Mouse (Mus musculus) limb, embryonic 13.5 days (tissue): ENCODE measurements around the gene Pfn1. TPM values are rescaled to one million over a fixed set of nuclear protein-coding genes. Genes with fewer than 3 reads are reported as not detected.
A peak's percentile ranks its signal among the peaks of the same experiment; 100 is the strongest.

ENCODE experiments used
- ATAC-seq: fragments of 200-750 bp; cut with Nextera tagmentation; 2 replicates; pipeline ENCODE4 v1.8.0; 2017; ENCODE audit warnings: low read depth, moderate number of reproducible peaks, moderate TSS enrichment; ENCODE audit not compliant: low FRiP score
- H3K27ac ChIP-seq: fragments of 300-500 bp; sonication (generic); 2 replicates; pipeline ENCODE4 v1.5.1; 2015; ENCODE audit warnings: inconsistent platforms, mild to moderate bottlenecking, moderate library complexity
- H3K27me3 ChIP-seq: fragments of 300-500 bp; sonication (generic); 2 replicates; pipeline ENCODE4 v1.6.1; 2015; ENCODE audit warnings: mild to moderate bottlenecking, inconsistent platforms
- H3K36me3 ChIP-seq: fragments of 300-500 bp; sonication (generic); 2 replicates; pipeline ENCODE4 v1.6.1; 2015; ENCODE audit warnings: inconsistent platforms, mild to moderate bottlenecking, moderate library complexity
- H3K4me1 ChIP-seq: fragments of 300-500 bp; sonication (generic); 2 replicates; pipeline ENCODE4 v1.6.1; 2015; ENCODE audit warnings: inconsistent platforms
- H3K4me2 ChIP-seq: fragments of 300-500 bp; sonication (generic); replicated peaks from 2 replicates; pipeline ENCODE4 v1.6.1; 2015; ENCODE audit warnings: inconsistent platforms, mild to moderate bottlenecking, moderate library complexity
- H3K4me3 ChIP-seq: fragments of 300-500 bp; sonication (generic); 2 replicates; pipeline ENCODE4 v1.5.1; 2015; ENCODE audit warnings: moderate library complexity, mild to moderate bottlenecking, inconsistent platforms
- H3K9ac ChIP-seq: fragments of 300-500 bp; sonication (generic); 2 replicates; pipeline ENCODE4 v1.6.1; 2015; ENCODE audit warnings: mild to moderate bottlenecking, inconsistent platforms
- H3K9me3 ChIP-seq: fragments of 300-500 bp; sonication (generic); 2 replicates; pipeline ENCODE4 v1.6.1; 2016; ENCODE audit warnings: inconsistent platforms
- WGBS: fragments of 180-500 bp; shearing (Covaris S2); methylation state at CpG from one replicate; pipeline ENCODE4 v1.1.7; 2015; 5-methylcytosine and 5-hydroxymethylcytosine counted together
- polyA plus RNA-seq: library from polyadenylated mRNA; unstranded; fragments of >200 nt; fragmentation: Nextera tagmentation; extraction: Ambion mirVana; gene quantifications from 2 replicates; pipeline ENCODE4 v1.2.1, GENCODE M21; 2015

Gene Pfn1
- polyA plus RNA-seq, 1 experiment from 2014 or later, result 1,674 TPM

GRCm38 (mm10) chr11:70621972-70622814 lies 32.3 kb downstream of the Pfn1 start:
- Histone ChIP-seq H3K9me3 (no peaks in the 10 kb centered on the region), H3K4me2 (no peak overlapping the region), H3K27ac (no peak overlapping the region), H3K4me1 (no peaks in the 10 kb centered on the region), H3K9ac (no peak overlapping the region), H3K36me3 (no peaks in the 10 kb centered on the region), H3K27me3 (no peaks in the 10 kb centered on the region), H3K4me3 (no peak overlapping the region)
- 39% methylated on average over 7 of the region's 7 CpGs for WGBS
- ATAC-seq, result no peak

GRCm38 (mm10) chr11:70619101-70619500 lies 35.3 kb downstream of the Pfn1 start, which contains the start of gene Chrne:
Gene Chrne (minus strand): TSS chr11:70619216.
- H3K4me3 ChIP-seq, result no peak within 1 kb of the TSS
- H3K9me3 ChIP-seq, result no peaks in the 10 kb centered on the region
- ATAC-seq, result no peak
- no peak within 1 kb of the TSS for H3K9ac ChIP-seq
- no peak within 1 kb of the TSS for H3K4me2 ChIP-seq
- WGBS, result 25% methylated on average over 1 of the region's 1 CpGs
- peaks cover 17% of the 10 kb centered on the region for H3K4me1 ChIP-seq
- H3K27me3 ChIP-seq, result peaks cover 8% of the 10 kb centered on the region
- no peaks in the 10 kb centered on the region for H3K36me3 ChIP-seq
- H3K27ac ChIP-seq, result no peak within 1 kb of the TSS

DNA sequence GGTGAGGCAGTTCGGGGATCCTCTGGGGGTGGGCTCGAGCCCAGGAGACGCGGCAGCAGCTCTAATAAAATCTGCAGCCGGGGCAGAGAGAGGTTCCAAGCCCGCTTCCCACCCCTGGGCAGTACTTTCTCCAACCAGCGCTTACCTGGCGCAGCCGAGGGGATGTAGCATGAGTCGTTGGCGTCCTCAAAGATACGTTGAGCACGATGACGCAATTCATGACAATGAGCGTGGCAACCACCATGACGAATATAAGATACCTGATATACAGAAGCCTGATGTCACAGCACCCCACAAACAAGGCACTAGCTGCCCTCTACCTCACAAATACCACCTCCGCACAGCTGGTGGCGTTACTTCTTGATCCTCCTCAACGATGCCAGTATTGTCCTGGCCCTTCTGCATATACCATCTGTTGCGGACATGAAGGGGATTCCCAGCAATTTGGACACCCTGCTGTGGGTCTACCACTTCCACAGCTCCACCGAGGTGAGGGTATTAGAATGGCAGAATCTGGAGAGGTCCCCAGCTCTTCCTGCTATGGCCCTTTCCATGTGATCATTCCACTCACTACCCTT lies 38.8 kb downstream of the Pfn1 start, which contains the start of gene 4930544D05Rik:
Gene 4930544D05Rik (plus strand): TSS at position 333 of the 578 bp plus-strand sequence.
- peak; percentile 37; the same call in 1 of the 2 replicates for ATAC-seq
- 15% methylated on average over 21 of the region's 21 CpGs for WGBS
- H3K27ac ChIP-seq, result no peak within 1 kb of the TSS

DNA sequence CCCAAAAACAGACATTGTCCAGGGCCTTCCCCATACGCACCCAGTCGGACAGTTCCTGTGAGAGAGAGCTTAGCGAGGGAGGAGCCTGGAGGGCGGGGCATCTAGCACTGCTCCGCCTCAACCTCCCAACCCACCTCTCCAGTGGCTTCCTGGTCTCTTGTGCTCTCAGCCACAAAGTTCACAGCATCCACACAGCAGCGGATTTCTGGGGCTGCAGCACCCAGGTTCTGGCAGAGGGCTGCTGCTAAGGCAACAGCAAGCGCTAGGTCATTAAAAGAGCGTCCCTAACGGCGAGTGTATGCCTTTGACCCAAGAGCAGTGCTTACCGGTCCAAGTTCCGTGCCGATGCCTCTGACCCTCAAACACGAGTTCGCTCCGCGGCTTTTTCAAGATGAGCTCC lies 39.4 kb downstream of the Pfn1 start:
- Histone ChIP-seq H3K4me2 (peak overlapping the region; percentile 70), H3K4me3 (peak overlapping the region; percentile 42), H3K27ac (no peak overlapping the region), H3K27me3 (peaks cover 8% of the 10 kb centered on the region), H3K4me1 (peaks cover 17% of the 10 kb centered on the region), H3K36me3 (peaks cover 32% of the 10 kb centered on the region), H3K9me3 (no peaks in the 10 kb centered on the region), H3K9ac (peak overlapping the region; percentile 64)
- WGBS, result 4% methylated on average over 17 of the region's 17 CpGs
- ATAC-seq, result peak; percentile 83; the same call in 1 of the 2 replicates

More for the DNA sequence above, 38.8 kb downstream of the Pfn1 start, which contains the start of gene 4930544D05Rik:
- Histone ChIP-seq H3K4me1 (peaks cover 17% of the 10 kb centered on the region), H3K36me3 (peaks cover 27% of the 10 kb centered on the region), H3K4me2 (peak within 1 kb of the TSS; percentile 70), H3K9me3 (no peaks in the 10 kb centered on the region), H3K9ac (peak within 1 kb of the TSS; percentile 64), H3K27me3 (peaks cover 8% of the 10 kb centered on the region), H3K4me3 (peak within 1 kb of the TSS; percentile 42)

DNA sequence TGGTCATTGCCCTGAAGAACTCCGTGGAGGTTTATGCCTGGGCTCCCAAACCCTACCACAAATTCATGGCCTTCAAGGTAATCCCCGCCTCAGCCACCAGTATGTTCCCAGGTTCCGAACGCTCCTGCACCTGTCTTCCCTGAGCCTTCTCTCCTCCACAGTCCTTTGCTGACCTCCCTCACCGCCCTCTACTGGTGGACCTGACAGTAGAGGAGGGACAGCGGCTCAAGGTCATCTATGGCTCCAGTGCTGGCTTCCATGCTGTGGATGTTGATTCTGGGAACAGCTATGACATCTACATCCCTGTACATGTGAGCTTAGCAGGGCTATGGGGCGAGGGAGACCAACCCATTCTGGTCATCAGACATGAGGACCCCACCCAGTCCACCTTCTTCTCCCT lies 41.9 kb downstream of the Pfn1 start:
- no peak overlapping the region for H3K27ac ChIP-seq
- H3K4me1 ChIP-seq, result peaks cover 17% of the 10 kb centered on the region
- H3K36me3 ChIP-seq, result peaks cover 58% of the 10 kb centered on the region
- no peak overlapping the region for H3K4me3 ChIP-seq
- peaks cover 8% of the 10 kb centered on the region for H3K27me3 ChIP-seq
- H3K4me2 ChIP-seq, result no peak overlapping the region
- WGBS, result 84% methylated on average over 7 of the region's 7 CpGs
- H3K9ac ChIP-seq, result no peak overlapping the region
- no peak for ATAC-seq
- no peaks in the 10 kb centered on the region for H3K9me3 ChIP-seq

DNA sequence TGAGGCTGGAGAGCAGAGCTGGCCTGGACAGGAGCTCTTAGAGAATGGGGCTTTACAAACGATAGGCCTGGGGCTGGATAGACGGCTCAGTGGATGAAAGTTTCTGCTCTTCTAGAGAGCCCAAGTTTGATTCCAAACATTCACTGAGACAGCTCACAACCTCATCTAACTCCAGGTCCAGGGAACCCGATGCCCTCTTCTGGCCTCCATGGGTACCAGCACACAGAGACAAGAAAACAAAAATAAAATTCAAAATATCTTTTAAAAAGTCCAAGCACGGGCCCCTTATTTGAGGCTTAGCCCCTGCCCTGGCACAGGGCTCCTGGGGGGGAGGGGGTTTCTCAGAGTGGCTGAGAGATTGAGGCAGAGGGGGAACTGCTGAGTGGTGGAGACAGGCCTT lies 43.7 kb downstream of the Pfn1 start:
- no peaks in the 10 kb centered on the region for H3K9me3 ChIP-seq
- 84% methylated on average over 4 of the region's 4 CpGs for WGBS
- H3K9ac ChIP-seq, result no peak overlapping the region
- H3K4me3 ChIP-seq, result no peak overlapping the region
- H3K4me1 ChIP-seq, result peaks cover 15% of the 10 kb centered on the region
- H3K36me3 ChIP-seq, result peaks cover 75% of the 10 kb centered on the region
- no peak overlapping the region for H3K27ac ChIP-seq
- no peak for ATAC-seq
- no peak overlapping the region for H3K4me2 ChIP-seq
- peaks cover 1% of the 10 kb centered on the region for H3K27me3 ChIP-seq

GRCm38 (mm10) chr11:70608381-70609066 lies 45.9 kb downstream of the Pfn1 start:
- Histone ChIP-seq H3K9ac (no peak overlapping the region), H3K4me1 (no peaks in the 10 kb centered on the region), H3K4me2 (no peak overlapping the region), H3K36me3 (peaks cover 98% of the 10 kb centered on the region), H3K27ac (no peak overlapping the region), H3K27me3 (no peaks in the 10 kb centered on the region), H3K4me3 (no peak overlapping the region), H3K9me3 (no peaks in the 10 kb centered on the region)
- WGBS, result 90% methylated on average over 26 of the region's 26 CpGs
- ATAC-seq, result no peak

DNA sequence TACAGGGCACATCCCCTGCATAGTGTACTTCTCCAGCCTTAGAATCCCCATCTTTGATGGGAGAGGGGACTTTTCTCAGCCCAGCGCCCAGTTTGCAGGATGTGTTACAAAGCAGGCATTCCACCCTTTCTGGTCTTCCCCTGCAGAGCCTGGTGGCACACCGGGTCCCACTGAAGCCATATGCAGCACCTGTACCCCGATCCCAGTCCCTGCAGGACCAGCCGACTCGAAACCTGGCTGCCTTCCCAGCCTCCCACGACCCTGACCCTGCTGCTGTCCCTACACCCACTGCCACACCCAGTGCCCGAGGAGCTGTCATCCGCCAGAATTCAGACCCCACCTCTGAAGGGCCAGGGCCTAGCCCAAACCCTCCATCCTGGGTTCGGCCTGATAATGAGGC lies 46.8 kb downstream of the Pfn1 start:
- ATAC-seq, result no peak
- H3K36me3 ChIP-seq, result peaks cover 99% of the 10 kb centered on the region
- 91% methylated on average over 9 of the region's 9 CpGs for WGBS

DNA sequence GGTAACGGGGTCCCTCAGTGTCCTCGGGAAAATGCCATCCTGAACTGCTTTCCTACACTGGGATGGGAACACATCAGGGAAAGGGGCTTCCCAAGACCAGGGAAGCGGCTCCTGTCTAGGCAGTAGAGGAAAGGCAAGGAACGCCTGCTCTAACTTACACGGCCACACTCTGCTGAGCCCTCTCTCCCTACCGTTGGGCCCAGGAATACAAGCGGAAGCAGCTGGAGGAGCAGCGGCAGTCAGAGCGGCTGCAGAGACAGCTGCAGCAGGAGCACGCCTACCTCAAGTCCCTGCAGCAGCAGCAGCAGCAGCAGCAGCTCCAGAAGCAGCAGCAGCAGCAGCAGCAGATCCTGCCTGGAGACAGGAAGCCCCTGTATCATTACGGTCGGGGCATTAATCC lies 47.7 kb downstream of the Pfn1 start:
- H3K4me2 ChIP-seq, result 0 out of 2 replicates have a peak overlapping the region, but pooled peaks have one; percentile 4
- WGBS, result 67% methylated on average over 12 of the region's 12 CpGs
- ATAC-seq, result no peak
- H3K9ac ChIP-seq, result no peak overlapping the region
- H3K36me3 ChIP-seq, result peaks cover 99% of the 10 kb centered on the region
- no peaks in the 10 kb centered on the region for H3K9me3 ChIP-seq
- H3K4me3 ChIP-seq, result no peak overlapping the region
- H3K27me3 ChIP-seq, result no peaks in the 10 kb centered on the region
- no peaks in the 10 kb centered on the region for H3K4me1 ChIP-seq
- peak overlapping the region; percentile 10; the same call in 1 of the 2 replicates for H3K27ac ChIP-seq

More for the DNA sequence above, 46.8 kb downstream of the Pfn1 start:
- Histone ChIP-seq H3K9me3 (no peaks in the 10 kb centered on the region), H3K4me2 (0 out of 2 replicates have a peak overlapping the region, but pooled peaks have one; percentile 4), H3K4me1 (no peaks in the 10 kb centered on the region), H3K9ac (no peak overlapping the region), H3K4me3 (no peak overlapping the region), H3K27ac (no peak overlapping the region), H3K27me3 (no peaks in the 10 kb centered on the region)

DNA sequence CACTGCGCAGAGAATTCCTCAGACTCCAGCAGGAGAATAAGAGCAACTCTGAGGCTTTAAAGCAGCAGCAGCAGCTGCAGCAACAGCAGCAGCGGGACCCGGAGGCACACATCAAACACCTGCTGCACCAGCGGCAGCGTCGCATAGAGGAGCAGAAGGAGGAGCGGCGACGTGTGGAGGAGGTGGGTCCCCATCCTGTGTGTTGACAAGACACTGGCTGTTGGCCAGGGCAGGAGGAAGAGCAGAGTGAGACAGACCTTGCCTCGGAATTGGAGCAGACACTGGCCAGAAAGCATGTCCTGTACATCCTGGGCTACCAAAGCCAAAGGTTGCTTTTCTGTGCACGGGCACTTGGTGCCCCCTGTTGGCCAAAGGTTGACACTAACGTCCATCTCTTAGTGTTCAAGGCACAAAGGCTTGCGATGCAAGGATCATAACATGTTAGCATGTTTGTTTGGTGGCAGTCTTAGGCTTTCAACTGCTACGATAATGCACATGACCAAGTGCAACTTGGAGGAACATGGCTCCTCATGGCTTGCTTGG lies 49.3 kb downstream of the Pfn1 start:
- no peak for ATAC-seq
- H3K27ac ChIP-seq, result no peak overlapping the region

More for the DNA sequence above, 49.3 kb downstream of the Pfn1 start:
- Histone ChIP-seq H3K9me3 (no peaks in the 10 kb centered on the region), H3K27me3 (no peaks in the 10 kb centered on the region), H3K36me3 (peaks cover 89% of the 10 kb centered on the region), H3K9ac (no peak overlapping the region), H3K4me1 (no peaks in the 10 kb centered on the region), H3K4me2 (no peak overlapping the region), H3K4me3 (no peak overlapping the region)
- WGBS, result 62% methylated on average over 14 of the region's 14 CpGs
